Mouse (Mus musculus) retina, postnatal 7 days (tissue): ENCODE data around the gene Atp5f1.
"Not testable (repeated sequence)": the region's sequence is repeated elsewhere in the genome, so short reads cannot be mapped to it uniquely, and the experiment has no call there.

Experiments
- DNase-seq: peaks from one replicate; pipeline ENCODE4 v3.0.0-alpha.2; 2012; ENCODE audit warnings: low read depth, low spot score

Gene Atp5f1

DNA sequence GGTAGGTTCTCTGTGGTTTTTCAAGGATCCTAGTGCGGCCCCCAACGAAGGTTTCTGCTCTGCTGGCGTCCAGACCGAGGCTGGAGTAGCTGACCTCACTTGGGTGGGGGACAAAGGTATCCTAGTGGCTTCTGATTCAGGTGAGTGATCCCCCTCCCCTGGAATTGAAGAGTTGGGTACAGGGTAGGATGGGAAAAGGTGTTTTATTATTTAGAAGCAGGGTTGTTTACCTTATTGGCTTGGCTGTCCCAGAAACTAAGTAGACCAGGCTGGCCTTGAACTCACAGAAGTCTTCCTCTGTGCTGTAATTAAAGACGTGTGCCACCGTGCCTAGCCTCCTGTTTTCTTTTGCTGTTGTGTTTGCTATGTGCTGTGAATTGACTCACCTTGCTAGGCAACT lies at the start of gene Atp5f1:
Gene Atp5f1 (minus strand): TSS at position 101 of the 400 bp plus-strand sequence.
- no peak for DNase-seq

DNA sequence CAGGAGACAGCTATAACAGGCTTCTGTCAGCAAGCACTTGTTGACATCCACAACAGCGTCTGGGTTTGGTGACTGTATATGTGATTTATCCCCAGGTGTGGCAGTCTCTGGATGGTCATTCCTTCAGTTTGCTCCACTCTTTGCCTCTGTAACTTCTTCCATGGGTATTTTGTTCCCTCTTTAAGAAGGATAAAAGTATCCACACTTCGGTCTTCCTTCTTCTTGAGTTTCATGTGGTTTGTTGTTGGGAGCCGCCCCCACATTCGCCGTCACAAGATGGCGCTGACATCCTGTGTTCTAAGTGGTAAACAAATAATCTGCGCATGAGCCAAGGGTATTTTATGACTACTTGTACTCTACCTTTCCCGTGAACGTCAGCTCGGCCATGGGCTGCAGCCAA lies 43.5 kb upstream of the Atp5f1 start:
- DNase-seq, result not testable (repeated sequence)

GRCm38 (mm10) chr3:106001416-106002370 lies 41.8 kb upstream of the Atp5f1 start:
- DNase-seq, result peak; percentile 43

DNA sequence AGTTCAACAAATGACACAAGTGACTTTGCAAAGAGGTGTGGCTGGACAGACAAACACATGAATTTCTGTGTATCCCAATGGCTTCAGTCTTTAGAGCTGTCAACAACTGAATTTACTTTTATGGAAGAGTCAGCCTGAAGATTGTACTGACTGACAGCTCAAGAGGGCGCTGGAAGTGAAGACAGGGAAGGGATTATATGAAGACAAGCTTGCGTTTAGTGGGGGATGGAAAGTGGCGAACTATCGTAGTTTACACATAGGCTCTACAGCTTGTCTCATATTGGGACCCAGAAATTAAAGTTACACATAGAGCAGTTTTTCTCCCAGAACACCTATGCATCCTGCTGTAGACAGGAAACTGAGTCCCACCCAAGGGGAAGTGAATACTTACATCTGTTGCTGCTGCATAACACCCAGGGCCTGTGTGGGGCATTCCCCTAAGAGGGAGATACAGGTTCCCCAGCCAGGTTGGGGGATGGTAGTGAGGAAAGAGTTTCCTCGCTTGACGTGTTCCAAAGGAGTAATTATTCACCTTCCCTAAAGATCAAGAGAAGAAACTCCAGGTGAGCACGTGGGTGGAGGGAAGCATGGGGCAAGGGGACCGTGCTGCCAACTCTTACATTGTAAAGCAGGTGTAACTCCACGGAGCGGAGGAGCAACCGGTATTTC lies 40.9 kb upstream of the Atp5f1 start:
- no peak for DNase-seq

DNA sequence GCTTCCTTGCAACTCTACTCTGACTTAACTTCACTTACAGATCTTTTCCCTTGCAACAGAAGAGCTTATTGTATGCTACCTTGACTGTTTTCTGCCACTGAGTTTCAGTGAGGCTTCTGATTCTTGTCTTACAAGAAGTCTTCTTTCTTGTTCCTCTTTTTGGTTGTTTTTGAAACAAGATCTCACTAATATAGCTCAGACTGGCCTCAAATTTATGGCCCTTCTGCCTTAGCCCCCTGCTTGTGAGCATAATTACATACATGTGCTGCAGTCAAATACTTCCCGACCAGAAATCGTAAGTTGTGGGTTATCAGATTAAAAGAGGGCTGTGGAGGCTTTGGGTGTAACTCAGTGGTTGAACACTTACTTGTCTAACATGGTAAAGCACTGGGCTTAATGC lies 34.8 kb upstream of the Atp5f1 start:
- no peak for DNase-seq

DNA sequence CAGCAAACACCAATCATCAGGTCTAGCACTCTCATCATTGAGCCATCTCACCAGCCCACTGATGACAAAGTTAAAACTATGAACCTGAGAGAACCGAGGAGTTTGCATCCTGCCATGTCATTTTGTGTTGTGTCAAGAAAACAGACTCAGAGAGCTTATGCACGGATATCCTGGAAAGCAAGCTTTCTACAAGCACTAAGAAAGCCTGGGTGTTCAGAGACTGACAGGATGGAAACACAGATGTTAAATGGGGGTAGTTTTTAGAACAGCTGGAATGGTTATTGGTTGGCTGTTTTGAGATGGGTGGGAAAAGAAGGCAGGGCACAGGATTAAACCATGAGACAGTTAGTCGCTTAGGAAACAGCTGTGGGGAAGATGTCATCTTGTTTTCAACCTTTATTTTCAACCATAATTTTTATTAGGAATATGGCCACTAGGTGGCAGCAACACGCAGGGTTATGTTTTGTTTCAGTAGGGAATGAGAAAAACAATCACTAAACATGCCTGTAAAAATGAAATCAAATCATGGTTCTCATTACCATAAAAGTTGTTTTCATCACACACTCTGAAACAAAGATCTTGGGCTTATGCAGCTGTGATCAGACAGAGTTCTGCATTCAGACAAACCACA lies 31.9 kb upstream of the Atp5f1 start:
- DNase-seq, result peak; percentile 40

DNA sequence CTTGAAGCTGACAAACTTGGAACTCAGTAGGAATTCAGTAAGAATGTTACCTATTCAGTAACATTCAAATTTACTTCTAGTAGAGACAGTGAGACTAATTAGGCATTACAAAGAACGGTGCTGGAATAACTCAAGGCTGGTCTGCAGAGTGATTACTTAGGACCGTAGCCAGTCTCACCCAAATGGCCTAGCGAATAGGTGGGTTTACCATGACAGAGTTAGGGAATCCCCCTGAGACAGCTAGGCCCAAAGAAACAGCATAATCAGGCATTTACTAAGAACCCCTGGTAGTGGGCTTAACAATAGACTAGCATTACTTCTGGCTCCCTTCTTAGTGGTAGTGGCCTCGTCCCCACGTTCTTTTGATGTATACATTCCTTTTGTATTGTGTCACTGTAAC lies 29.7 kb upstream of the Atp5f1 start:
- DNase-seq, result not testable (repeated sequence)

DNA sequence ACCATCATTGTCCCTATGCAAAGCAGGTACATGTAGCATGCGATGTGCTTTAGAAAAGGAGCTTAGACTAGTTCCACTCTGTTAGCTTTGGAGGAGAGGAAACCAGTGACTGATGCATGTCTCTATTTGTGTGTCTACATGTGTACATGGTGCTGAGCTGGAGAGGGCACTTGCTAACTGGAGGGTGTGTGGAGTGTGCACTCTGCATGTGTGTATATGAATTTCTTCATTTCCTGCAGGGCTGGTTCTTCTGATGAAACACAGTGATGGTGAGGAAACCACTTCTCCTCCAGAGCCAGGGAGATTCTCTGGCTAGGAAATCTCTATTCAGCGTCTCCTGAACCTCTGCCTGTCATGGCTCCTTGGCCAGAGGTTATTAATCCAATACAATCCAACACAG lies 14.3 kb upstream of the Atp5f1 start:
- no peak for DNase-seq

DNA sequence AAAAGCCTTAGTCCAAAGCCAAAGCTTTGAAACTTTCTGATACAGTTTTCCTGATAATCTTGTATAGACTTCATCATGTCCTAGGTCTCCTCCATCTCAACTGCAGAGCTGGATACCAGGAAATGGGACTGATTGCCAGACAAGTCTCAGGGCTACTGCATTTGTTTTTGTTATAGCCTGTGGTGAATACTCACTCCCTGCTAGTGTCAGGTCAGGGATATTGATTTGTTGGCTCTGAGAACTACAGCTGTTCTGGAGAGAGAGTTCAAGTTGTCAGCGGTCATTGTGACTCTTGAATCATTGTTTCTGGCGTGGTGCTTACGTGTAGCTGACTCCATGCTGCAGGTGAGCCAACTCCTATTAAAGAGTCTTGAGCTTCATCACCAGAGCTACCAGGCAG lies 13.5 kb upstream of the Atp5f1 start, which contains the start of gene Ovgp1:
Gene Ovgp1 (plus strand): TSS at position 301 of the 400 bp plus-strand sequence.
- no peak for DNase-seq

DNA sequence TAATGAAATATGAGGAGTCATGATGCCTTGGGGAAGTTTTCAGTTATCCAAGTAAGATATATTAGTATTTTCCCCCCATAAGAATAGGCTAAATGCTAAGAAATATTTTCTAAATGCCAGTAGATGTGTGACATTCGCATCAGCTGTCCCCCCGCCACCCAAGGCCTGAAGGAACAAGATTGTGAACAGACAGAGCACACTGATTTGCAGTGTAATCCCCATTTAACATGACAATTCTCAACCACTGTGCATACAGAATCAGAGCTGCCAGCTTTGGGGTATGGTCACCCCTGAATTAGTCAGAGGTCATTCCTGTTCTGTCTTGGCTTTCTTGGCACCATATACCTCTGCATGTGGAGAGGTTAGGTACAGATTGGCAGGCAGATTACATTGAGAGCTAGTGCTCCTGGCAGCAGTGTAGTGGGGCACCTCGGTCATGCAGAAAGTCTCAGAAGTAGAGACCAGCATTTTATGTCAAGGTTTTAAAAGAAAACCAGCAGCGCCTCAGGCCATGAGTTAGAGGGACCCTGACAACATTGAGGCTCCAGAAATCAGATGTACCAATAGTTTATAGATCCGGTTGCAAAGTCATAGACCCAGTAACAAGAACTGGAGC lies 12.0 kb upstream of the Atp5f1 start:
- no peak for DNase-seq

DNA sequence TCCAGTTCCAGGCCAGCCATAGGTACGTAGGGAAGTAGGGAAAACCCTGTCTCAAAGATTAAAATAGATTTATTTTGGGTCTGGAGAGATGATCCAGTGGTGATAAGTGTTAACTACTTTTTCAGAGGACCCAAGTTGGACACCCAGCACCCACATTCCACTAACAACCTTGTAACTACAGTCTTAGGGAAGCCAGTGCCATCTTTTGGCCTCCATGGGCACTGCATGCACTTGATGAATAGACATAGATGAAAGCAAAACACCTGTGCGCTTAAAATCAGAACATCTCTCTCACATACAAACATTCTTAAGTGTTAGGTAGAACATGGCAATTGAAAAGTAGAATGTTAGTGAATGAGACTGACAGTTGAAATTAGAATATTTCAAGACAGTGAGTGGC lies 801 bp upstream of the Atp5f1 start:
- no peak for DNase-seq

DNA sequence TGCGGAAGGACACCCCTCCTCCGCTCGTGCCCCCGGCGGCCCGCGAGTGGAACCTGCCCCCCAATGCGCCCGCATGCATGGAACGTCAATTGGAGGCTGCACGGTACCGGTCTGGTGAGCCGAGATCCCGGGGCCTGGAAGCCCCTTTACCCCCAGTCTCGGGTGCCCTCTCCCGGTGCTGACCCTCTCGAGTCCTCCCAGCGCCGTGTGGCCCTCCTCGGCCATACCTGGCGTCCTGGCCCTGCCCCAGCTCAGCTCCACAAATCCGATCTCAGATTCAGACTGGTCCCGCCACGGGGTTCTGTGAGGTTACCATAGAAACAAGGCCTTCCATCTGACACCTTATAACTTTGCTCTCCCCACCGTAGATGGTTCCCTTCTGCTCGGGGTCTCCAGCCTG lies 314 bp downstream of the Atp5f1 start:
- no peak for DNase-seq

DNA sequence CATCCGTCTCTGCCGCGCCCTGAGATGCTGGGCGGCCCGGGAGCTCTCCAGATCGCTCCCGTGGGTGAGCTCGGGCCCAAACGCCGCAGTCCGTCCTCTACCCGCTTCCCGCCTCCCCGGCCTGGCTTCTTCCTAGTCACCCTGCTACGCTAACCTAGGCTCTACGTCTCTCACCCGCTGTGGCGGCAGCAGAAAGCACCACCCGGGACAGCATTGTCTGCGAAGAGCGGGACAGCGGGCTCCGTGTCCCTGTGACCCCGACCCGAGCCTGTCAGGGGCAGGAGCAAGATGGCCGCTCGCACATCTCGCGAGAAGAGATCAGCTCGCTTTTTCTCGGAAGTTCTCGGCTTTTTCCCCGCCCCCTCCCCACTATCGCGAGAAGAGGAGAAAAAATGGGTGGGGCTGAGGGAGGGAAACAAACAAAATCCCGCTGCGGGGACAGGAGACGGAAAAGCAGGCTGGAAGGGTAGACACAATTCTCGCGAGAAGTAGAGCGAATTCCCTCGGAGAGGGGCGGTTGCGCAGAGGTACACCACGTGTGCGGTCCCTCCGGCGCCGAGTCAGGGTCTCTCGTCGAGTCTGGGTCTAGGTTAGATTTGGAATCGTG lies 822 bp downstream of the Atp5f1 start, which contains the start of gene Wdr77:
Gene Wdr77 (plus strand): TSS at position 396 of the 607 bp plus-strand sequence.
- DNase-seq, result peak; percentile 100

DNA sequence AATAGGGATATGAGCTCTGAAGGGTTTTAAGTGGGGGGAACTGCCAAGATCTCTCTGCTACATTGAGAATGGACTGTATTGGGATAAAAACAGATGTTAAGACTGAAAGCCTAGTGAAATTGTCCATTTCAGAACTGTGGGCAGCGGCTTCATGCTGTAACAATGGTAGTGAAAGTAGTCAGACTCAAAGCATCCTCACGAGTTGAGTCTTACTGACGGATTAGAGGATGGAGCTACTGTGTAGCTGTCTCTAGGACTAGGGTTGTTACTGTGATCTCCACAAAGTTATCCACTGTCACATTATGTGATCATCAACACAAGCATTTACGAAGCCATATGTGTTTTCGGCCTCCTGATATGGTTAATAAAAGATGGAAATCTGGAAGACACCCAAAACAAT lies 1.7 kb downstream of the Atp5f1 start:
- DNase-seq, result no peak

DNA sequence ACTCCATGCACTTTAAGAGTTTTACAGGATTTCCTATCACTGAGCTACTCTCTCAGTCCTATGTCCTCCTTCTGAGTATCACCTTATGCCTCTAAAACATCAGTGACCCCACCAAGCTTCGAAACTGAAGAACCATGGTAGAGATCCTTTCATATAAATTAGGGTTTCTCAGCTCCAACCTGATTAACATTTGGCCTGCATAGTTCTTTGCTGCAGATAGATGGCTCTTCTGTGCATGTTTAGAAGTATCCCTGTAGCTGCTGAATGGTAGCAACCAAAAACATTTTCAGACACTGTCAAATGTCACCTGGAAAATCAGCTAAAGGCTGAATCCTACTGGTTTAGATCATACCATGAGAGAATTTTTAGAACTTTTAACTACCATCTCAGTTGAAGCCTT lies 2.7 kb downstream of the Atp5f1 start:
- DNase-seq, result no peak

DNA sequence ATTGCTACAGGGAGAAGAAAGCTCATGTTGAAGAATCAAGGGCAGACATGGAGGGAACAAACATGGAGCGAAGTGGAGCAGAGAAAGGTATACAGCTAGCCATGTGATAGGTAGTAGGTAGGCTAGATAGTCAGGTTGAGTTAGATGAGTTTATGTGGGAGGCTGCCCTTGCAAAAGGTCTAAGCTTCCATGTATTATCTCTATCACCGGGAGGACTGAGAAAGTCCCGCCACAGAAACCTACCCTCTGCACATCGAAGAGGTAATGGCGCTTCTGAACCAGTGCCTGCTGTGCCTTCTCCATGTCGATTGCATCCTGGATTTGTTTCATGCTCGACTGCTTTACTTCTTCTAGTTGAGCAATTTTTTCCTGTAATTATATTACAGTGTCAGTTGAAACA lies 8.6 kb downstream of the Atp5f1 start:
- no peak for DNase-seq

- DNase-seq, result no peak
These were observed 23.8 kb downstream of the Atp5f1 start for GRCm38 (mm10) chr3:105936111-105936510.

DNA sequence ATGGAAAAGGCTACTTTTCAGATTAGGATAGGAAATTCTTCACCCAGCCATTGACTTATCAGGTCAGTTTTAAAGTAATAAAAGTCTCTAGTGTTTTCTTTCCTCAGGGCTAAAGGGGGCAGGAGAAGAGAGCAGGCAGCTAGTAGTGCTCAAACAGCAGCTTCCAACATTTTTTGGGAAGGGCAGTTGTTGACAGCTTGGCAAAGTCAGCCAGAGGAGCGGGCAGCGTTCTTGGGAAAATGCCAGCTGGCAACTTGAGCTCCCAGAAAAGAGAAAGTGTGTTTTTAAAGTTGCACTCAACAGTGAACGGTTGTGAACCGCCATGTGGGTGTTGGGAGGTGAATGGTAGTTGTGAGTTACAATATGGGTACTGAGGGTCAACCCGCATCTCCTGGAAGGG lies 24.9 kb downstream of the Atp5f1 start:
- DNase-seq, result no peak

DNA sequence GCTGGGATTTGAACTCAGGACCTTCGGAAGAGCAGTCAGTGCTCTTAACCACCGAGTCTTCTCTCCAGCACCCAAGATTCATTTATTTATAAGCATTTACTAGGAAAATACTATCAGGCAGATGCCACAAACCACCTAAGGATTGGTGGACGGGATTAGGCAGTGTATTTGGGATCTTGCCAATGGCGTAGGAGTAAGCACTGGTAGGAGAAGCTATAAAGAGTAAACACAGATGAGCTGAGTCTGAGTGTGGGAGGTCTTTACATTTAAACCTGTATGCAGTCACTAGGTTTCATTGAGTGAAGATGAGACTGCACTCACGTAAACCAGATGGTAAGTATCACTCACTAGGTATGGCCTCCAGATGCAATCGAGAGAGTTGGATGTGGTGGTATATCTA lies 26.0 kb downstream of the Atp5f1 start:
- DNase-seq, result no peak

- DNase-seq, result no peak
These were observed 27.4 kb downstream of the Atp5f1 start, which contains the start of gene I830077J02Rik for GRCm38 (mm10) chr3:105932240-105933071. Gene I830077J02Rik, minus strand, starts transcription at chr3:105932664.
